Mouse (Mus musculus): ENCODE results near the gene Wdr18.
"Not testable (repeated sequence)": the region's sequence is repeated elsewhere in the genome, so short reads cannot be mapped to it uniquely, and the experiment has no call there.

DNA sequence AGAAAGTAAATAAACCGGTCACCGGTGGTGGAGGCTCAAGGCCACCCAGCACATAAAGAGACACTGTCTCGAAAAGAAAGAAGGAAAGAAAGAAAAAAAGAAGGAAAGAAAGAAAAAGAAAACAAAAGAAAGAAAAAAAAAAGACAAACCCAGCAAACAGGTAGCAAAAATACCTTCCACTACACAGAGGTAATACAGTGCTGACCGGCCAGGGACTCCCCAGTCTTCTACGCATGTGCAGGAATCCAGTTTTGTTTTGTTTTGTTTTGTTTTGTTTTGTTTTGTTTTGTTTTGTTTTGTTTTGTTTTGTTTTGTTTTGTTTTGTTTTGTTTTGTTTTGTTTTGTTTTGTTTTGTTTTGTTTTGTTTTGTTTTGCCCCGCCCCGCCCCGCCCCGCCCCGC is 540 bp upstream of the Wdr18 start:
- not testable (repeated sequence) for TF ChIP-seq GATA1 (IDR thresholded peaks at IDR 0.05; ENCODE audit: borderline replicate concordance, low read length); CTCF (IDR thresholded peaks at IDR 0.05; ENCODE audit: low read depth, low read length); TAL1 (conservative IDR thresholded peaks at IDR 0.05; ENCODE audit: low read depth, low read length)

Data from G1E (cell line).